Mouse (Mus musculus) B cell, adult (primary cell): ENCODE data around the gene Olfr541. TPM values are rescaled to one million over a fixed set of nuclear protein-coding genes. Genes with fewer than 3 reads are reported as not detected.

Experiments
- total RNA-seq: library from RNA; stranded (reverse); gene quantifications from 4 replicates; pipeline ENCODE4 v1.2.4, GENCODE M21; 2023; ENCODE audit not compliant: inconsistent age

Olfr541 gene
- not detected in 4 replicates for total RNA-seq

GRCm38 (mm10) chr7:140696967-140697366 is at the start of gene Olfr541:
Gene Olfr541 (plus strand): TSS chr7:140697267.

DNA sequence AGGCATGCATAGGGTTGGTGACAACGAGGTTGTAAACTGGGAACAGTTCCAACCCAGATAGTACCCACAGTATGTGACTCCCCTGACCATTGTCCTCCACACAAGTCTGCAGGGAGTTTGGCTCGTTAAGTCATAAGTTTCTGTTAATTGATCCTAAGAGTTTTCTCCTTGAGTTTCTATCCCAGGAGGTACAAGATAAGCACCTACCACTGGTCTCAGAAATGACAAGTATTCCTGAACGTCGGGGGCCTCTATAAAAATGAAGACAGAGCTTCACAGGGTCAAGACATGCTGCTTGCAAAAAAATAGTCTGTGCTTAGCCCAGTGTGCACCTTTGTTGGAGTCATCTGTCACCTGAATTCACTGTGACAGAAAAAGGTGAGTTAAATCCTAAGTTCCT is 37.4 kb upstream of the Olfr541 start, which contains the start of gene Olfr539:
Olfr539 (plus strand) TSS at position 301 of the 400 bp plus-strand sequence.

DNA sequence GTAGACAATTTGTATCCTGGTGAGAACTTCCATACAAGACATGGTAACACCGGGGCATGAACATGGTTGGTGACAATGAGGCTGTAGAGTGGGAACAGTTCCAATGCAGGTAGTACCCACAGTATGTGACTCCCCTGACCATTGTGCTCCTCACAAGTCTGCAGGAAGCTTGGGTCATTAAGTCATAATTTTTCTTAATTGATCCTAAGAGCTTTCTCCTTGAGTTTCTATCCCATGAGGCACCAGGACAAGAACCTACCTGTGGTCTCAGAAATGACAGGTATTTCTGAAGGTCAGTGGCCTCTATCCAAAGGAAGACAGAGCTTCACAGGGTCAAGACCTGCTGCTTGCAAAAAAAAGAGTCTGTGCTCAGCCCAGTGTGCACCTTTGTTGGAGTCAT is 15.4 kb upstream of the Olfr541 start, which contains the start of gene Olfr45:
Olfr45 (plus strand) TSS at position 301 of the 400 bp plus-strand sequence.

Other genes with a start within 250 kb of the Olfr541 start
- gene Olfr533, start 233.9 kb upstream of the Olfr541 start, total RNA-seq, result not detected in 4 replicates
- gene Olfr535, start 213.1 kb upstream of the Olfr541 start, total RNA-seq, result not detected in 4 replicates
- gene Olfr536, start 189.9 kb upstream of the Olfr541 start, total RNA-seq, result not detected in 4 replicates
- not detected in 4 replicates for gene Olfr538, start 129.4 kb upstream of the Olfr541 start, total RNA-seq
- gene Olfr46, start 96.0 kb upstream of the Olfr541 start, total RNA-seq, result not detected in 4 replicates
- not detected in 4 replicates for gene Olfr61, start 68.3 kb upstream of the Olfr541 start, total RNA-seq
- gene Olfr53, start 50.8 kb upstream of the Olfr541 start, total RNA-seq, result not detected in 4 replicates
- gene Olfr539, start 37.3 kb upstream of the Olfr541 start, total RNA-seq, result not detected in 4 replicates
- not detected in 4 replicates for gene Olfr45, start 15.3 kb upstream of the Olfr541 start, total RNA-seq
- not detected in 4 replicates for gene Cyp2e1, start 66.5 kb downstream of the Olfr541 start, total RNA-seq
- not detected in 4 replicates for gene Syce1, start 90.6 kb downstream of the Olfr541 start, total RNA-seq
- not detected in 4 replicates for gene Zfp941, start 124.9 kb downstream of the Olfr541 start, total RNA-seq
- not detected in 4 replicates for gene Urah, start 137.8 kb downstream of the Olfr541 start, total RNA-seq
- not detected in 4 replicates for gene Scgb1c1, start 148.3 kb downstream of the Olfr541 start, total RNA-seq
- not detected in 4 replicates for gene Odf3, start 150.5 kb downstream of the Olfr541 start, total RNA-seq
- not detected in 4 replicates for gene Gm45785, start 159.1 kb downstream of the Olfr541 start, total RNA-seq
- gene Ric8a, start 159.7 kb downstream of the Olfr541 start, total RNA-seq, result 89.6 to 105 TPM (median 98.1 TPM) in 4 replicates
- gene Bet1l, start 160.3 kb downstream of the Olfr541 start, total RNA-seq, result 19.0 to 24.5 TPM (median 21.9 TPM) in 4 replicates
- 82.3 to 93.8 TPM (median 86.4 TPM) in 4 replicates for gene Psmd13, start 184.7 kb downstream of the Olfr541 start, total RNA-seq
- 9.4 to 10.6 TPM (median 9.8 TPM) in 4 replicates for gene Sirt3, start 185.0 kb downstream of the Olfr541 start, total RNA-seq
- gene Cox8b, start 203.2 kb downstream of the Olfr541 start, total RNA-seq, result not detected in 4 replicates
- gene Nlrp6, start 223.6 kb downstream of the Olfr541 start, total RNA-seq, result not detected in 4 replicates
- 16.3 to 20.3 TPM (median 17.9 TPM) in 4 replicates for gene Pgghg, start 244.1 kb downstream of the Olfr541 start, total RNA-seq